Mouse (Mus musculus) small intestine, adult 2 months (tissue): ENCODE data around the gene Vldlr.

Source experiments
- CTCF ChIP-seq: fragments of 200-500 bp; IDR thresholded peaks from 2 replicates; pipeline ENCODE4 v1.5.1; 2012; ENCODE audit warnings: low read depth, mild to moderate bottlenecking, control low read depth, inconsistent platforms, low read length, moderate library complexity, mixed read lengths; ENCODE audit not compliant: insufficient replicate concordance, insufficient read length; ENCODE audit errors: extremely low read depth
- POLR2A ChIP-seq: fragments of 200-500 bp; IDR thresholded peaks from 2 replicates; pipeline ENCODE4 v1.6.1; 2012; ENCODE audit warnings: low read depth, mild to moderate bottlenecking, control low read depth, inconsistent platforms, low read length, moderate library complexity

DNA sequence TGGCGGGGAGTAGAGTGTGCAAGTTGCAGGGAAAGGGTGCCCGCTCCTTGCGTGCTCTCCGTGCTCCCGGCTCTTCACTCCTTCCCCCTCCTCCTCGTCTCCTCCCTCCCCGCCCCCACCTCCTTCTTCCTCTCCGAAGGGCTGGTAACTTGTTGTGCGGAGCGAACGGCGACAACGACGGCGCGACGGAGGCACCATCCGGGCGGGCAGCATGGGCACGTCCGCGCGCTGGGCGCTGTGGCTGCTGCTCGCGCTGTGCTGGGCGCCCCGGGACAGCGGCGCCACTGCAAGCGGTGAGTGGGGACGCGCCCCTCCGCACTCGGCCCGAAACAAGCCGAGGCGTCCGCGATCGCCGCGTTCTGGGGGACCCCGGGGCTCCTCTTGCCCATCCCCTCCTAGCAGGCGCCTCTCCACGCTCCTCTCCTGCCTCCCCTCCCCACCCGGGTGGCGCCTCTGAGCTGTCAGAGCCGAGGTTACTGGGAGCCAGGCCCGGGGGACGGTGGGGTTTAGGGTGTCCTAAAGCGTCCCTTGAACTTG is 1.2 kb downstream of the Vldlr start:
- TF ChIP-seq CTCF (no peak), POLR2A (no peak)
